Mouse (Mus musculus): ENCODE measurements around the gene Arl14ep. TPM values are rescaled to one million over a fixed set of nuclear protein-coding genes. Genes with fewer than 3 reads are reported as not detected.

The Arl14ep gene
- total and polyA plus RNA-seq, 3 experiments = 3.7 to 9.6 (median 9.0) TPM

- H3K27ac ChIP-seq = peak overlapping the region; percentile 86
- no peak for TF ChIP-seq EP300 (IDR thresholded peaks at IDR 0.05; ENCODE audit: insufficient read depth, low read depth, low read length)
- no peak for TF ChIP-seq POLR2A (IDR thresholded peaks at IDR 0.05; ENCODE audit: insufficient read depth, low read depth, low read length)
- no peak for TF ChIP-seq CTCF (IDR thresholded peaks at IDR 0.05)
- no peaks in the 10 kb centered on the region for H3K27me3 ChIP-seq (ENCODE audit: control insufficient read depth, insufficient read depth, low read length)
- peaks cover 2% of the 10 kb centered on the region; the same call in 1 of the 2 replicates for H3K79me2 ChIP-seq (replicated peaks; ENCODE audit: control insufficient read depth, insufficient read depth, low read length)
- H3K9ac ChIP-seq (ENCODE audit: low read depth, low read length) = peak overlapping the region; percentile 91; the same call in 1 of the 2 replicates
- H3K4me3 ChIP-seq = peak overlapping the region; percentile 69
- no peak for DNase-seq
- intact Hi-C loops (cut with DNase I) = loop anchor here (10.0 kb wide), 1 partner anchor 969 kb away; the partner anchor contains the start of gene Dnajc24
- H3K4me1 ChIP-seq (ENCODE audit: control insufficient read depth, insufficient read depth, low read length) = 0 out of 2 replicates have a peak, but pooled peaks cover 2% of the 10 kb centered on the region
- H3K36me3 ChIP-seq (ENCODE audit: control insufficient read depth, insufficient read depth, low read length) = no peaks in the 10 kb centered on the region; the same call in 1 of the 2 replicates
- WGBS = 64% methylated on average over 17 of the region's 17 CpGs
Measured at GRCm38 (mm10) chr2:106973332-106973958, 779 bp downstream of the Arl14ep start.

- H3K4me3 ChIP-seq = no peak overlapping the region
- peaks cover 2% of the 10 kb centered on the region; the same call in 1 of the 2 replicates for H3K79me2 ChIP-seq (replicated peaks; ENCODE audit: control insufficient read depth, insufficient read depth, low read length)
- intact Hi-C loops (cut with DNase I) = loop anchor here (10.0 kb wide), 1 partner anchor 968 kb away; the partner anchor contains the start of gene Dnajc24
- no peak overlapping the region for H3K9ac ChIP-seq (ENCODE audit: low read depth, low read length)
- no peaks in the 10 kb centered on the region for H3K27me3 ChIP-seq (ENCODE audit: control insufficient read depth, insufficient read depth, low read length)
- H3K27ac ChIP-seq = no peak overlapping the region
- no peaks in the 10 kb centered on the region; the same call in 1 of the 2 replicates for H3K36me3 ChIP-seq (ENCODE audit: control insufficient read depth, insufficient read depth, low read length)
- no peak for DNase-seq
- H3K4me1 ChIP-seq (ENCODE audit: control insufficient read depth, insufficient read depth, low read length) = 0 out of 2 replicates have a peak, but pooled peaks cover 2% of the 10 kb centered on the region
- WGBS = 93% methylated on average over 6 of the region's 6 CpGs
- no peak for TF ChIP-seq EP300 (IDR thresholded peaks at IDR 0.05; ENCODE audit: insufficient read depth, low read depth, low read length)
- TF ChIP-seq CTCF (IDR thresholded peaks at IDR 0.05) = no peak
- no peak for TF ChIP-seq POLR2A (IDR thresholded peaks at IDR 0.05; ENCODE audit: insufficient read depth, low read depth, low read length)
Measured at GRCm38 (mm10) chr2:106972851-106973250, 1.4 kb downstream of the Arl14ep start.

- no peak overlapping the region for H3K9ac ChIP-seq (ENCODE audit: low read depth, low read length)
- H3K79me2 ChIP-seq (replicated peaks; ENCODE audit: control insufficient read depth, insufficient read depth, low read length) = peaks cover 2% of the 10 kb centered on the region; the same call in 1 of the 2 replicates
- no peaks in the 10 kb centered on the region for H3K27me3 ChIP-seq (ENCODE audit: control insufficient read depth, insufficient read depth, low read length)
- intact Hi-C loops (cut with DNase I) = loop anchor here (10.0 kb wide), 1 partner anchor 966 kb away; the partner anchor contains the start of gene Dnajc24
- WGBS = 97% methylated on average over 12 of the region's 12 CpGs
- peaks cover 2% of the 10 kb centered on the region for H3K36me3 ChIP-seq (ENCODE audit: control insufficient read depth, insufficient read depth, low read length)
- H3K27ac ChIP-seq = no peak overlapping the region
- DNase-seq = no peak
- TF ChIP-seq CTCF (IDR thresholded peaks at IDR 0.05) (no peak), POLR2A (IDR thresholded peaks at IDR 0.05; ENCODE audit: insufficient read depth, low read depth, low read length) (no peak)
- H3K4me1 ChIP-seq (ENCODE audit: control insufficient read depth, insufficient read depth, low read length) = 0 out of 2 replicates have a peak, but pooled peaks cover 2% of the 10 kb centered on the region
- H3K4me3 ChIP-seq = no peak overlapping the region
Measured at GRCm38 (mm10) chr2:106970971-106971370, 3.3 kb downstream of the Arl14ep start.

- peaks cover 2% of the 10 kb centered on the region for H3K36me3 ChIP-seq (ENCODE audit: control insufficient read depth, insufficient read depth, low read length)
- 79% methylated on average over 6 of the region's 6 CpGs for WGBS
- DNase-seq = no peak
Measured at GRCm38 (mm10) chr2:106968320-106968719, 5.9 kb downstream of the Arl14ep start.

GRCm38 (mm10) chr2:106963560-106963959 is 10.7 kb downstream of the Arl14ep start:
- 88% methylated on average over 3 of the region's 3 CpGs for WGBS
- peaks cover 2% of the 10 kb centered on the region; the same call in 1 of the 2 replicates for H3K36me3 ChIP-seq (ENCODE audit: control insufficient read depth, insufficient read depth, low read length)
- intact Hi-C loops (cut with DNase I) = no loop called here
- no peak for DNase-seq
- H3K27me3 ChIP-seq (ENCODE audit: control insufficient read depth, insufficient read depth, low read length) = no peaks in the 10 kb centered on the region
- H3K4me1 ChIP-seq (ENCODE audit: control insufficient read depth, insufficient read depth, low read length) = no peaks in the 10 kb centered on the region
- H3K27ac ChIP-seq = no peak overlapping the region
- no peak overlapping the region for H3K9ac ChIP-seq (ENCODE audit: low read depth, low read length)
- H3K4me3 ChIP-seq = no peak overlapping the region
- TF ChIP-seq POLR2A (IDR thresholded peaks at IDR 0.05; ENCODE audit: insufficient read depth, low read depth, low read length) (no peak), CTCF (IDR thresholded peaks at IDR 0.05) (no peak), EP300 (IDR thresholded peaks at IDR 0.05; ENCODE audit: insufficient read depth, low read depth, low read length) (no peak)
- H3K79me2 ChIP-seq (replicated peaks; ENCODE audit: control insufficient read depth, insufficient read depth, low read length) = no peaks in the 10 kb centered on the region

More at GRCm38 (mm10) chr2:106968320-106968719, 5.9 kb downstream of the Arl14ep start:
- H3K79me2 ChIP-seq (replicated peaks; ENCODE audit: control insufficient read depth, insufficient read depth, low read length) = no peaks in the 10 kb centered on the region
- H3K27me3 ChIP-seq (ENCODE audit: control insufficient read depth, insufficient read depth, low read length) = no peaks in the 10 kb centered on the region
- H3K27ac ChIP-seq = no peak overlapping the region
- TF ChIP-seq POLR2A (IDR thresholded peaks at IDR 0.05; ENCODE audit: insufficient read depth, low read depth, low read length) (no peak), EP300 (IDR thresholded peaks at IDR 0.05; ENCODE audit: insufficient read depth, low read depth, low read length) (no peak), CTCF (IDR thresholded peaks at IDR 0.05) (no peak)
- intact Hi-C loops (cut with DNase I) = no loop called here
- no peaks in the 10 kb centered on the region for H3K4me1 ChIP-seq (ENCODE audit: control insufficient read depth, insufficient read depth, low read length)
- H3K4me3 ChIP-seq = no peak overlapping the region
- H3K9ac ChIP-seq (ENCODE audit: low read depth, low read length) = no peak overlapping the region

GRCm38 (mm10) chr2:106961650-106962049 is 12.6 kb downstream of the Arl14ep start:
- Histone ChIP-seq H3K27me3 (ENCODE audit: control insufficient read depth, insufficient read depth, low read length) (no peaks in the 10 kb centered on the region), H3K4me3 (no peak overlapping the region), H3K36me3 (ENCODE audit: control insufficient read depth, insufficient read depth, low read length) (peaks cover under 1% of the 10 kb centered on the region; the same call in 1 of the 2 replicates), H3K9ac (ENCODE audit: low read depth, low read length) (no peak overlapping the region), H3K4me1 (ENCODE audit: control insufficient read depth, insufficient read depth, low read length) (no peaks in the 10 kb centered on the region), H3K27ac (no peak overlapping the region), H3K79me2 (replicated peaks; ENCODE audit: control insufficient read depth, insufficient read depth, low read length) (no peaks in the 10 kb centered on the region)
- DNase-seq = no peak
- 82% methylated on average over 3 of the region's 3 CpGs for WGBS
- intact Hi-C loops (cut with DNase I) = no loop called here
- TF ChIP-seq POLR2A (IDR thresholded peaks at IDR 0.05; ENCODE audit: insufficient read depth, low read depth, low read length) (no peak), CTCF (IDR thresholded peaks at IDR 0.05) (peak; percentile 31), EP300 (IDR thresholded peaks at IDR 0.05; ENCODE audit: insufficient read depth, low read depth, low read length) (no peak)
